Mouse (Mus musculus) gonadal fat pad, adult 2 months (tissue): ENCODE measurements around the gene Hmgcs2. TPM values are rescaled to one million over a fixed set of nuclear protein-coding genes. Genes with fewer than 3 reads are reported as not detected.

ENCODE experiments used
- DNase-seq: peaks from one replicate; pipeline ENCODE4 v3.0.0-alpha.2; 2012; ENCODE audit warnings: low read depth
- polyA plus RNA-seq: library from polyadenylated mRNA; depleted of rRNA; stranded (reverse); fragments of >200 nt; gene quantifications from 2 replicates; pipeline ENCODE4 v1.2.3, GENCODE M21; 2012; rRNA removed

The Hmgcs2 gene
- polyA plus RNA-seq: 22.3 and 25.9 TPM in 2 replicates

DNA sequence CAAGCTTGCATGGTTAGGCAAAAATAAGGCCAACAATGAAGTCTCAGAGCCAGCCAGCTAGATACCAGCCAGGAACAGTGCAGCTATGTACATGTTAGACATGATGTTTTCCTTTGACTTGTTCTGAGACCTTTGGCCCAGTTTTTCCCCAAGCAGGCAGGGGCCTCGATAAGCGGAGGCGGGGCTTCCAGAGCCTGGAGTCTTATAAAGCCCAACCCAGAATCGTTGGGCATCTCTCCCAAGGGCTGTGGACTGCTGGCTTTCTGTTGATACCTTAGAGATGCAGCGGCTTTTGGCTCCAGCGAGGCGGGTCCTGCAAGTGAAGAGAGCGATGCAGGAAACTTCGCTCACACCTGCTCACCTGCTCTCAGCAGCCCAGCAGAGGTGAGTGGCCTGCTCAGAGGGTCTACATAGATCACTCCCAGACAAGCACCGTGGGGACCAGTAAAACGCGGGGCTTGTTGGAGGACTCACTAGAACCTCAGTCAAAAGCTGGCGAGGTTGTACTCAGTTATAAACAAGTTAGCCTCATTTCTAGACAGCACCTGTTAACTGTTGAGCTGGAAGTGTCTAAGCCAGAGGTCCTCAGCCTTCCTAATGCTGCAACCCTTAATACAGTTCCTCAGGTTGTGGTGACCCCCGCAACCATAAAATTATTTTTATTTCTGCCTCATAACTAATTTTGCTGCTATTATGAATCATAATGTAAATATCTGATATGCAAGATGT lies at the start of gene Hmgcs2:
Gene Hmgcs2 (plus strand): TSS at position 232 of the 729 bp plus-strand sequence.
- no peak for DNase-seq

DNA sequence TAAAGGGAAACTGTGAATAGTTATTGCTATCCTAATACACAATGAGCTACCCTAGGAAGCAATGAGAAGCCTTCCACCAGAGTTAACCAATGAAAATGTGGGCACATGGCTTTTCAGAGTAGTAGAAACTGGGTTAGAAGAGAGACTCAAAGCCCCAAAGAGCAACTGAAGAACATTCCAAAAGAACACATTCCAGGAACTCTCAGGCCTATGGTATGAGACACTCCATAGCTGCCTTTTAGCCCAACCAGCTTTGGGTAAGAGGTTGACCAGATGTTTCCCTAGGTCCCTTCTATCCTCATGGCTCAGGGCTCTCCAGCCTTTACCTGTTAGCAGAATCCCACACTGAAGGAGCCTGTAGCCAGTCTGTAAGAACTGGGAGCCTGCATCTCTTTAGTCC lies 46.7 kb upstream of the Hmgcs2 start:
- no peak for DNase-seq

GRCm38 (mm10) chr3:98236266-98236665 lies 44.0 kb upstream of the Hmgcs2 start:
- no peak for DNase-seq

DNA sequence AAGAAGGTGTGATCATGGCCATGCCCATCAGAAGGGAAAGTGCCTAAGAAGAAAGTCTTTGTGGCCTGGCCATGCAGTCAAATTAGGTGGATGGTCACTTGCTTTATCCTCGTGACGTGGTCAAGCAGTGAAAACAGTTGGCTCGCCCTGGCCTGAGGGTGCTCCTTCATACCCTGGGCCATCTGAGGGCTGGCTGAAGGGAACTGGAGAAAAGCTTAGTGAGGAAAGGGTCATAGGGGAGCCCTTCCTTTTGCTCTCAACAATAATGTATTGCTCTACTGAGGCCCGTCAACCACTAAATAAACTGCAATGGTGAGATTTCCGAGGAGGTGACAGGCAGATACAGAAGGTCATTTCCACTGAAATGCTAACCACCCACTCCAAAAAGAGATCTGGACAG lies 43.0 kb upstream of the Hmgcs2 start:
- no peak for DNase-seq

- DNase-seq: no peak
Observed at GRCm38 (mm10) chr3:98238150-98238549, 42.1 kb upstream of the Hmgcs2 start.

DNA sequence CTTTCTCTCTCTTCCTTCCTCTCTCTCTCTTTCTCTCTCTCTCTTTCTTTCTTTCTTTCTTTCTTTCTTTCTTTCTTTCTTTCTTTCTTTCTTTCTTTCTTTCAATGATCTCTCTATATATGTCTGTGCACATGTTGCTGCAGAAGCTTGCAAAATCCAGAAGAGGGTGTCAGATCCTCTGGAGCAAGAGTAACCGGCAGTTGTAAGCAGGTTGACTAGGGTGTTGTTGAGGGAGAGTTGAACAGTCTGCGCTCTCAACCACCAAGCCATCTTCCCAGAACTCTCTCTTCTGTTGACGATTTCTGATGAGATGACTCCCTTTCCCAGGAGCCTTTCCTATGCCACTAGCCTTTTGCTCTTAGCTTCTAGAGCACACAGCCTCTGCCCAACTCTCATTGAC lies 38.2 kb upstream of the Hmgcs2 start:
- DNase-seq: no peak

- no peak for DNase-seq
Observed at GRCm38 (mm10) chr3:98242458-98243037, 37.7 kb upstream of the Hmgcs2 start.

GRCm38 (mm10) chr3:98245892-98246291 lies 34.3 kb upstream of the Hmgcs2 start:
- no peak for DNase-seq

DNA sequence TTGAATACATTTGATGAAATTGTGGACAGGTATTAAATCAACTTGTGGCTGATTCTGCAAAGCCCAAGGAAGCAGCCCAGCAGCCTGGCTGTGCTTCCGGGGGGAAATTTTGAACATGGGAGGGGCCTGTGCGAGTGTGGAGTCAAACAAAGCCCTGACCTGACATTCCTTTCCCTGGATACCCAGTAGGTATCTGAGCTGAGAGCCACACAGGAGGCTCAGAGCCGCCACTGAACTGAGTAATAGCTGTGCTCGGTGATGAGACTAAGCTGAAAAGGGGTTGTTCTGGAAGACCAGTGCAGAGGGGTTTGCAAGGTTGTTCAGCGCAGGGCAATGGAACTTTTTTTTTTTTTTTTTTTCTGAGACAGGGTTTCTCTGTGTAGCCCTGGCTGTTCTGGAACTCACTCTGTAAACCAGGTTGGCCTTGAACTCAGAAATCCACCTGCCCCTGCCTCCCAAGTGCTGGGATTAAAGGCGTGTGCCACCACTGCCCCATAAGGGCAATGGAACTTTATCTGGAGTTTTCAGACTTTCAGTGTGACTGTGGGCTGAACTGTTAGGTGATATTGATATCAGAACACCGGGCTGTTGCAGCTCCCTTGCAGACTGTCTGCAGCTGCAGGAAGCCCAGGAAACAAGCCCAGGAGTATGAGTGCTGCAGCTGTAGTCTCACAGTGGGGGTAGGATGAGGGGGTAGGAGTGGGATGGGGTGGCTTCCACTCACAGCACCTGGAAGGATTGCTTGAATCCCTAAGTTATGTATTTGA lies 33.1 kb upstream of the Hmgcs2 start:
- no peak for DNase-seq

GRCm38 (mm10) chr3:98249378-98249777 lies 30.9 kb upstream of the Hmgcs2 start:
- DNase-seq: no peak

GRCm38 (mm10) chr3:98249833-98250448 lies 30.3 kb upstream of the Hmgcs2 start:
- DNase-seq: no peak

DNA sequence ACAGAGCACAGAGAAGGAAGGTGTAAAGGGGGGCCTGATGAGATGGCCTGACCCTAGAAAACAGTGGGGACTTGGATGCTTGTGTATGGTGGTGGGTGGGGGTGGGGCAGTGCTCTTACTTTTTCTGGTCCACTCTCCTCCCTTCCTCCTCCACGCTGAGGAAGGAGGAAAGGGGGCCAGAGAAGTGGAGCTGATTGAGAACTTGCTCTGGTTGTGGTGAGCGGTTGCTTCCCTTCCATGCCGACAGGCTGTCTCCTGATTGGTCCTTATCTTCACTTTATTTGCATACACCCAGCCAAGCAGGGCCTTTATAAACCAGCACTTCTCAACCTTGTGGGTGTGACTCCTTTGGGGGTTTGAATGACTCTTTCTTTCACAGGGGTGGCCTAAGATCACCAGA lies 26.2 kb upstream of the Hmgcs2 start:
- DNase-seq: no peak

DNA sequence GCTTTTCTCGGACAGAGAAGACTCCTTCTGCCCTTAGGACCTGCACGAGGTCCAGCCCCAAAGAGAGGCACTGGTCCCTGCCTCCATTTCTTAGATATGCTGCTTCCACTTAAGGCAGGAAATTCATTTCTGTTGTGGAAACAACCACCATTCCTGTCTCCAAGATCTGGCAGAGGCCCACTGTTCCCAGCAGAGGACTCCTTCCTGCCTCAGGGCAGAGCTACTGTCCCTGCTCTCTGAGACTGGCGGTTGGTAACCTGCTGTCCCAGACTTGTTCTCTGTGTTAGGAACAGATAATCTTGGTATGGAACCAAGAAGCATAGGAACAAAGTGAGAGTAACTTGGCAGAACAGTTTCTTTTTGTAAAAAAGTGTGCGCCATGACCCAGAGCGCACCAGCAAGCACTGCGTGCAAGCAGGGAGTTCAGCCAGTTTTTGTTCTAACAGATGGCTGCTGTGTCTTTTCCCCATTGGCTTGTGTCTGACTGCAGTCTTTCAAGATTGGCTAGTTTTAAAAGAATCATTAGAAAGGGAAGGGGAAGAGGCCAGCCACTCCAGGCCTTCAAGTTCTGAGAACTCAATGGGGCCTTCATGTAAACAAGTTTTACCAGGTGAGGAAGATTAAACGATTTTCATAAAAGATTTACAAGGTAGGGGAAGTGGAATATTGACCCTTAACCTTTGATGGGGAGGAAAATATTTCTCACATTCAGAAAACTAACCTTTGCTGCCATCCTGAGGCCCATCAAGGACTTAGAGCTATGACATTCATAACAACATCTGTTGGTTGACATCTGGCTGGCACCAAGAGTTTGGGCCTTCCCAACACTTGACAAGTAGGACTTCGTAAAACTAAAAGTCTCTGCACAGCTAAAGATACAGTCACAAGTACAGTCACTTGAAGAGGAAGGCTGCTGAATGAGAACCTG lies 25.3 kb upstream of the Hmgcs2 start:
- peak; percentile 34 for DNase-seq

GRCm38 (mm10) chr3:98258723-98259122 lies 21.5 kb upstream of the Hmgcs2 start:
- no peak for DNase-seq

DNA sequence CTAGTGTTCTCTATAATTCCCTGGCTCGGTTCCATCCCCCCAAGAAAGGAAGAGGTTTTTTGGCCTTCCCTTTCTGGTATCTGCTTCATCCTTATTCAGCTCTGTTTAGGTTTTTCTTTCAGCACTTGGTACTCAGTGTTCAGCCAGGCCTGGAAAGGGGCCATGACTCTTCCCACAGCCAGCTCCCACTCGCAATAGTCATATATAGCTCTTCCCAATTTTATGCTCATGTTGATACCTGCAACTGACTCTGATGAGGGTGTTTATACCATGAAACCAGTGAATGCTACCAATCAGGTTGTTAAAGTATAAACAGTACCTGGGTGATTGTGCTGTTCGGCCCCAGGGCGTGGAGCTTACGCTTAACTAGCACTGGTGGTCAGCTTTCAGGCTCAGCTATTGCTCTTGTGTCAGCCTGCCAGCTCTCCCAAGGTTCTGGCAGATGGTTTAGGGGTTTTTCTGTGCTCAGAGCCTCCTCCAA lies 20.9 kb upstream of the Hmgcs2 start:
- peak; percentile 68 for DNase-seq

GRCm38 (mm10) chr3:98260534-98260933 lies 19.7 kb upstream of the Hmgcs2 start:
- no peak for DNase-seq

- no peak for DNase-seq
Observed at GRCm38 (mm10) chr3:98261415-98261814, 18.8 kb upstream of the Hmgcs2 start.

- DNase-seq: no peak
Observed at GRCm38 (mm10) chr3:98262133-98262532, 18.1 kb upstream of the Hmgcs2 start.

GRCm38 (mm10) chr3:98267249-98267651 lies 13.0 kb upstream of the Hmgcs2 start:
- no peak for DNase-seq

GRCm38 (mm10) chr3:98273623-98274398 lies 6.4 kb upstream of the Hmgcs2 start:
- no peak for DNase-seq
